Mouse (Mus musculus) adrenal gland, adult (tissue): Measurements from ENCODE around the gene Cbx4.

Source experiments
- DNase-seq, 2 experiments: peaks; one replicate each; pipeline ENCODE4 v3.0.0; 2022 to 2023; ENCODE audit warnings: low spot score in 1 of 2; ENCODE audit not compliant: inconsistent age in 2 of 2

The Cbx4 gene

GRCm38 (mm10) chr11:119043761-119044550 is 42.1 kb downstream of the Cbx4 start:
- DNase-seq, result peak; percentile 32 to 74

- no peak for DNase-seq
Measured at GRCm38 (mm10) chr11:119043273-119043540, 42.8 kb downstream of the Cbx4 start.

- DNase-seq, result peak; percentile 33 to 73
Measured at GRCm38 (mm10) chr11:119042466-119043272, 43.4 kb downstream of the Cbx4 start.

- DNase-seq, result peak in 1 of 2 experiments; percentile 66
Measured at GRCm38 (mm10) chr11:119041750-119042465, 44.1 kb downstream of the Cbx4 start.

GRCm38 (mm10) chr11:119041325-119041716 is 44.7 kb downstream of the Cbx4 start:
- DNase-seq, result no peak

- DNase-seq, result peak; percentile 100
Measured at GRCm38 (mm10) chr11:119040600-119041324, 45.3 kb downstream of the Cbx4 start, which contains the start of gene Cbx8. Cbx8 (minus strand) TSS chr11:119040969.

- no peak for DNase-seq
Measured at GRCm38 (mm10) chr11:119039732-119040512, 46.1 kb downstream of the Cbx4 start.

- DNase-seq, result peak; percentile 41 to 58
Measured at GRCm38 (mm10) chr11:119038744-119039484, 47.1 kb downstream of the Cbx4 start.

GRCm38 (mm10) chr11:119037780-119038401 is 48.1 kb downstream of the Cbx4 start:
- DNase-seq, result no peak

GRCm38 (mm10) chr11:119036934-119037779 is 48.9 kb downstream of the Cbx4 start:
- peak; percentile 46 to 78 for DNase-seq

- peak in 1 of 2 experiments; percentile 27 for DNase-seq
Measured at GRCm38 (mm10) chr11:119036447-119036846, 49.6 kb downstream of the Cbx4 start.

- DNase-seq, result peak in 1 of 2 experiments; percentile 38
Measured at GRCm38 (mm10) chr11:119035686-119036165, 50.3 kb downstream of the Cbx4 start.

- DNase-seq, result peak in 1 of 2 experiments; percentile 53
Measured at GRCm38 (mm10) chr11:119035094-119035685, 50.8 kb downstream of the Cbx4 start.

- peak in 1 of 2 experiments; percentile 37 for DNase-seq
Measured at GRCm38 (mm10) chr11:119034635-119035034, 51.4 kb downstream of the Cbx4 start.

- peak; percentile 84 to 95 for DNase-seq
Measured at GRCm38 (mm10) chr11:119033874-119034558, 52.0 kb downstream of the Cbx4 start.
